Mouse (Mus musculus) heart, adult 2 months (tissue): ENCODE measurements around the gene Cox5b. TPM values are rescaled to one million over a fixed set of nuclear protein-coding genes. Genes with fewer than 3 reads are reported as not detected.

Experiments
- DNase-seq, 2 experiments: peaks; one replicate each; pipeline ENCODE4 v3.0.0; 2021
- H3K27ac ChIP-seq: fragments of 200-600 bp; 2 replicates; pipeline ENCODE4 v1.8.1; 2022
- H3K27me3 ChIP-seq: fragments of 200-500 bp; 2 replicates; pipeline ENCODE4 v1.6.1; 2012; ENCODE audit warnings: mild to moderate bottlenecking, low read length, inconsistent platforms, mixed read lengths; ENCODE audit not compliant: control insufficient read depth, insufficient read depth
- H3K36me3 ChIP-seq: fragments of 200-500 bp; 2 replicates; pipeline ENCODE4 v1.6.1; 2012; ENCODE audit warnings: low read length, inconsistent platforms; ENCODE audit not compliant: control insufficient read depth, insufficient read depth
- H3K4me1 ChIP-seq: fragments of 200-500 bp; 2 replicates; pipeline ENCODE4 v1.6.1; 2011; ENCODE audit warnings: low read length; ENCODE audit not compliant: control insufficient read depth, insufficient read depth
- H3K4me3 ChIP-seq: fragments of 200-600 bp; 2 replicates; pipeline ENCODE4 v1.8.1; 2022
- H3K79me2 ChIP-seq: fragments of 200-500 bp; replicated peaks from 2 replicates; pipeline ENCODE4 v1.6.1; 2012; ENCODE audit warnings: mild to moderate bottlenecking, inconsistent platforms, low read length, moderate library complexity, mixed read lengths; ENCODE audit not compliant: control insufficient read depth, insufficient read depth
- H3K9ac ChIP-seq: fragments of 200-500 bp; 2 replicates; pipeline ENCODE4 v1.6.1; 2012; ENCODE audit warnings: low read depth, mild to moderate bottlenecking, control low read depth, inconsistent platforms, low read length, mixed read lengths
- CTCF ChIP-seq: fragments of 200-600 bp; IDR thresholded peaks from 2 replicates; pipeline ENCODE4 v1.8.1; 2022; ENCODE audit warnings: antibody characterized with exemption, mild to moderate bottlenecking, moderate library complexity
- EP300 ChIP-seq: fragments of 200-500 bp; IDR thresholded peaks from 2 replicates; pipeline ENCODE4 v1.6.1; 2011; ENCODE audit warnings: low read depth, low read length, control low read depth; ENCODE audit not compliant: insufficient read depth
- POLR2A ChIP-seq: fragments of 200-500 bp; IDR thresholded peaks from 2 replicates; pipeline ENCODE4 v1.6.1; 2011; ENCODE audit warnings: mild to moderate bottlenecking, low read depth, low read length, control low read depth; ENCODE audit not compliant: insufficient read depth
- whole genome bisulfite sequencing: fragments of 180-500 bp; shearing (Covaris S2); methylation state at CpG from one replicate; pipeline ENCODE4 v1.1.7; 2018; 5-methylcytosine and 5-hydroxymethylcytosine counted together
- intact Hi-C: fragments of 180-260 bp; cut with DNase I; formaldehyde crosslinking; loops from one replicate; pipeline ENCODE4 v1.15.1; 2025
- polyA plus RNA-seq: library from polyadenylated mRNA; depleted of rRNA; stranded (reverse); fragments of >200 nt; gene quantifications from 2 replicates; pipeline ENCODE4 v1.2.3, GENCODE M21; 2012
- total RNA-seq, 2 experiments: library from RNA; stranded (reverse); gene quantifications; 2 replicates each; pipeline ENCODE4 v1.2.3; 2021

Cox5b gene
- total and polyA plus RNA-seq, 3 experiments: 1,963 to 2,380 (median 2,054) TPM

- WGBS: 9% methylated on average over 13 of the region's 13 CpGs
- TF ChIP-seq CTCF (peak; percentile 97), EP300 (peak; percentile 63; the same call in 1 of the 2 replicates), POLR2A (no peak)
These were observed 7.3 kb upstream of the Cox5b start for GRCm38 (mm10) chr1:36683810-36684467.

GRCm38 (mm10) chr1:36690671-36691235 lies 496 bp upstream of the Cox5b start:
- Histone ChIP-seq H3K36me3 (no peaks in the 10 kb centered on the region; the same call in none of the 2 replicates), H3K27me3 (no peaks in the 10 kb centered on the region), H3K27ac (peak overlapping the region; percentile 71), H3K79me2 (peaks cover 2% of the 10 kb centered on the region; the same call in 1 of the 2 replicates), H3K4me1 (peaks cover 4% of the 10 kb centered on the region), H3K9ac (peak overlapping the region; percentile 59), H3K4me3 (peak overlapping the region; percentile 36)
- WGBS: 62% methylated on average over 11 of the region's 11 CpGs
- no peak for DNase-seq
- intact Hi-C loops: loop anchor here (10.0 kb wide), 1 partner anchor 336 kb away; no protein-coding TSS in a partner anchor
- TF ChIP-seq CTCF (no peak), EP300 (no peak), POLR2A (no peak)

More at GRCm38 (mm10) chr1:36683810-36684467, 7.3 kb upstream of the Cox5b start:
- DNase-seq: peak; percentile 79 to 83
- intact Hi-C loops: loop anchor here (1.0 to 2.0 kb wide), 2 partner anchors 49 to 137 kb away; partner anchors contain the start of gene Ankrd39
- Histone ChIP-seq H3K36me3 (no peaks in the 10 kb centered on the region), H3K4me3 (no peak overlapping the region), H3K27ac (no peak overlapping the region), H3K79me2 (no peaks in the 10 kb centered on the region), H3K9ac (no peak overlapping the region), H3K27me3 (no peaks in the 10 kb centered on the region), H3K4me1 (no peaks in the 10 kb centered on the region)

- no peaks in the 10 kb centered on the region; the same call in none of the 2 replicates for H3K36me3 ChIP-seq
- H3K4me1 ChIP-seq: peaks cover 4% of the 10 kb centered on the region
- 0 out of 2 replicates have a peak, but pooled peaks have one; percentile 2 for TF ChIP-seq EP300
- TF ChIP-seq CTCF: no peak
- DNase-seq: no peak
- peaks cover 2% of the 10 kb centered on the region; the same call in 1 of the 2 replicates for H3K79me2 ChIP-seq
- intact Hi-C loops: loop anchor here (10.0 kb wide), 1 partner anchor 340 kb away; no protein-coding TSS in a partner anchor
- no peak overlapping the region for H3K4me3 ChIP-seq
- 81% methylated on average over 6 of the region's 6 CpGs for WGBS
- no peak overlapping the region for H3K9ac ChIP-seq
- H3K27me3 ChIP-seq: no peaks in the 10 kb centered on the region
- no peak overlapping the region for H3K27ac ChIP-seq
These were observed 3.6 kb downstream of the Cox5b start for GRCm38 (mm10) chr1:36694871-36695270.

GRCm38 (mm10) chr1:36696411-36696810 lies 5.2 kb downstream of the Cox5b start:
- no peak overlapping the region for H3K4me3 ChIP-seq
- no peaks in the 10 kb centered on the region; the same call in none of the 2 replicates for H3K36me3 ChIP-seq
- 34% methylated on average over 6 of the region's 6 CpGs for WGBS
- TF ChIP-seq POLR2A (no peak), EP300 (no peak), CTCF (no peak)
- H3K79me2 ChIP-seq: peaks cover 2% of the 10 kb centered on the region; the same call in 1 of the 2 replicates
- no peak for DNase-seq
- H3K9ac ChIP-seq: no peak overlapping the region
- no peaks in the 10 kb centered on the region for H3K27me3 ChIP-seq
- H3K27ac ChIP-seq: no peak overlapping the region
- H3K4me1 ChIP-seq: peaks cover 2% of the 10 kb centered on the region; the same call in 1 of the 2 replicates
- intact Hi-C loops: loop anchor here (10.0 kb wide), 1 partner anchor 342 kb away; no protein-coding TSS in a partner anchor

GRCm38 (mm10) chr1:36697030-36697429 lies 5.8 kb downstream of the Cox5b start:
- Histone ChIP-seq H3K27ac (no peak overlapping the region), H3K79me2 (no peaks in the 10 kb centered on the region), H3K27me3 (no peaks in the 10 kb centered on the region), H3K4me3 (no peak overlapping the region), H3K4me1 (peaks cover 2% of the 10 kb centered on the region; the same call in 1 of the 2 replicates), H3K9ac (no peak overlapping the region), H3K36me3 (no peaks in the 10 kb centered on the region; the same call in none of the 2 replicates)
- WGBS: 65% methylated on average over 5 of the region's 5 CpGs
- TF ChIP-seq EP300 (no peak), POLR2A (no peak), CTCF (no peak)
- DNase-seq: no peak
- intact Hi-C loops: loop anchor here (10.0 kb wide), 1 partner anchor 342 kb away; no protein-coding TSS in a partner anchor
